Mouse (Mus musculus): ENCODE results near the gene Elane.

The Elane gene

GRCm38 (mm10) chr10:79929967-79930825 is 44.1 kb downstream of the Elane start:
- DNase-seq (ENCODE audit: low read depth, low spot score): no peak

GRCm38 (mm10) chr10:79930826-79931186 is 44.8 kb downstream of the Elane start:
- DNase-seq (ENCODE audit: low read depth, low spot score): no peak

- DNase-seq (ENCODE audit: low read depth, low spot score): no peak
These were observed 45.8 kb downstream of the Elane start for GRCm38 (mm10) chr10:79931797-79932196.

- DNase-seq (ENCODE audit: low read depth, low spot score): no peak
These were observed 46.7 kb downstream of the Elane start for GRCm38 (mm10) chr10:79932736-79933135.

- no peak for DNase-seq (ENCODE audit: low read depth, low spot score)
These were observed 47.2 kb downstream of the Elane start for GRCm38 (mm10) chr10:79933145-79933679.

- no peak for DNase-seq (ENCODE audit: low read depth, low spot score)
These were observed 47.8 kb downstream of the Elane start for GRCm38 (mm10) chr10:79933861-79934260.

- DNase-seq (ENCODE audit: low read depth, low spot score): no peak
These were observed 48.2 kb downstream of the Elane start for GRCm38 (mm10) chr10:79934272-79934721.

- no peak for DNase-seq (ENCODE audit: low read depth, low spot score)
These were observed 48.9 kb downstream of the Elane start for GRCm38 (mm10) chr10:79934794-79935569.

- DNase-seq (ENCODE audit: low read depth, low spot score): no peak
These were observed 50.4 kb downstream of the Elane start for GRCm38 (mm10) chr10:79936284-79936910.

- DNase-seq (ENCODE audit: low read depth, low spot score): no peak
These were observed 50.9 kb downstream of the Elane start for GRCm38 (mm10) chr10:79936911-79937441.
